Mouse (Mus musculus) hindbrain, embryonic 11.5 days (tissue): ENCODE results near the gene Matk. TPM values are rescaled to one million over a fixed set of nuclear protein-coding genes. Genes with fewer than 3 reads are reported as not detected.

Source experiments
- ATAC-seq: fragments of 200-750 bp; cut with Nextera tagmentation; 2 replicates; pipeline ENCODE4 v1.8.0; 2017; ENCODE audit warnings: mild to moderate bottlenecking, moderate TSS enrichment, moderate library complexity; ENCODE audit not compliant: low FRiP score
- DNase-seq: peaks from one replicate; pipeline ENCODE4 v3.0.0-alpha.2; 2015; ENCODE audit warnings: low spot score
- H3K27ac ChIP-seq: fragments of 300-500 bp; sonication (generic); 2 replicates; pipeline ENCODE4 v1.5.1; 2014; ENCODE audit warnings: mild to moderate bottlenecking, low read depth, low read length
- H3K27me3 ChIP-seq: fragments of 300-500 bp; sonication (generic); 2 replicates; pipeline ENCODE4 v1.6.1; 2014; ENCODE audit warnings: mild to moderate bottlenecking, low read length, moderate library complexity, mixed read lengths; ENCODE audit not compliant: control insufficient read depth, insufficient read depth
- H3K36me3 ChIP-seq: fragments of 300-500 bp; sonication (generic); 2 replicates; pipeline ENCODE4 v1.6.1; 2014; ENCODE audit warnings: mild to moderate bottlenecking, low read length, moderate library complexity, mixed read lengths; ENCODE audit not compliant: control insufficient read depth, insufficient read depth
- H3K4me1 ChIP-seq: fragments of 300-500 bp; sonication (generic); replicated peaks from 2 replicates; pipeline ENCODE4 v1.6.1; 2014; ENCODE audit warnings: low read length, mixed read lengths; ENCODE audit not compliant: control insufficient read depth, insufficient read depth
- H3K4me2 ChIP-seq: fragments of 300-500 bp; sonication (generic); replicated peaks from 2 replicates; pipeline ENCODE4 v1.6.1; 2014; ENCODE audit warnings: mild to moderate bottlenecking, low read depth, low read length
- H3K4me3 ChIP-seq: fragments of 300-500 bp; sonication (generic); 2 replicates; pipeline ENCODE4 v1.5.1; 2014; ENCODE audit warnings: low read depth, low read length
- H3K9ac ChIP-seq: fragments of 300-500 bp; sonication (generic); 2 replicates; pipeline ENCODE4 v1.6.1; 2014; ENCODE audit warnings: low read depth, low read length
- H3K9me3 ChIP-seq: fragments of 300-500 bp; sonication (generic); 2 replicates; pipeline ENCODE4 v1.6.1; 2016; ENCODE audit warnings: low read length; ENCODE audit not compliant: control insufficient read depth
- WGBS: fragments of 180-500 bp; shearing (Covaris S2); extraction: QIAGEN DNeasy Blood & Tissue Kit; methylation state at CpG from one replicate; pipeline ENCODE4 v1.1.7; 2014; 5-methylcytosine and 5-hydroxymethylcytosine counted together
- polyA plus RNA-seq: library from polyadenylated mRNA; unstranded; fragments of >200 nt; fragmentation: Nextera tagmentation; extraction: Ambion mirVana; gene quantifications from 2 replicates; pipeline ENCODE4 v1.2.1, GENCODE M21; 2014

Gene Matk
- polyA plus RNA-seq, 1 experiment from 2014 or later = 3.1 TPM

DNA sequence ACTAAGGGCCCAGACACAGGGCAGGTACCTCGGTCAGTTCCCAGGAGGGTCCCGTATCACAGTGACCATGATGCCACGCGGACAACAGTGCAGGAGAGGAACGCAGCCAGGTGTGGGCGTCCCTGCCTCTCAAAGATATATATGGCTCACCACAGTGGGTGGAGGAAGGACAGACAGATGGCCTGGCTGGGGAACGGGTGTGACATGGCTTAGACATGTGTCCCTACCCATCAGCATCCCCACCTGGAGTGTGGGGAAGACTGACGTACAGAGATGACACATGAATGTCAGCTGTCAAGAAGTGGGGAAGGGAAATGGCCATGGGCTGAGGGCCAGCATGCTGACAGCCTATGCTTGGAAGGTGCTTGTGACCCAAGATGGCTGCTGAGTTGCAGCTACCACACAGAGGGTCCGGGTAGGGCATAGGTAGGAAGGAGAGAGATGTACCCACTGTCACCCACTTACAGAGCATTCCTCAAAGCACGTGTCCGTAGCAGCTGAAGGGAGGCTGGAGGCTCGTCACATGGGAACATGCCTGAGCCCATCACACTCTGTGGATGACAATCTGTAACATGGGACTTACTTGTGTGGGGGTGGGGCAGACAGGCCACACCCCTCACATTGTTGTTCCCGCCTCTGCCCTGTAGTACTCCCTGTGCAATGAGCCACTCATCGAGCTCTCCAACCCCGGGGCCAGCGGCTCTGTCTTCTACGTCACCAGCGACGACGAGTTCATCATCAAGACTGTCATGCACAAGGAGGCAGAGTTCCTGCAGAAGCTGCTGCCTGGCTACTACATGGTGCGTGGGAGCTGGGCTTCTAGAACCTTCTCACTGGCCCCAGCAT lies 54.3 kb downstream of the Matk start:
- Histone ChIP-seq H3K4me2 (no peak overlapping the region), H3K9ac (no peak overlapping the region), H3K4me1 (no peaks in the 10 kb centered on the region), H3K9me3 (no peaks in the 10 kb centered on the region), H3K36me3 (peaks cover 30% of the 10 kb centered on the region), H3K4me3 (no peak overlapping the region), H3K27me3 (no peaks in the 10 kb centered on the region), H3K27ac (no peak overlapping the region)
- 93% methylated on average over 21 of the region's 21 CpGs for WGBS
- no peak for DNase-seq
- no peak for ATAC-seq

DNA sequence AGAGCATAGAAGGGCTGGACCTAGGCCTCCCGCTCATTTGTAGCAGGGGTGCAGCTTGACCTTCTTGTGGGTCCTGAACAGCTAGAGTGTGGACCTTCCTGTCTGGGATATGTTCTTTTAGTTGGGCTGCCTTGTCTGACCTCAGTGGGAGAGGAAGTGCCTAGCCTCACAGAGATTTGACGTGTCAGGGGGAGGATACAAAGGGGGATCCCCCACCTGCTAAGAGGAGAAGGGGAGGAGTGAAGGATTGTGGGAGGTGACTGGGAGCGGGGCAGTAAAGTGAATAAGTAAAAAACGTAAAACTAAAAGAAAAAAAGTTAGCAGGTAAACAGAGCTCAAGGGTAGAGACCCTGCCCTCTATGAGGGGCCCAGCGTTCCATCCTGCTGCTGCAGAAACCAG lies 56.8 kb downstream of the Matk start:
- WGBS = 91% methylated on average over 5 of the region's 5 CpGs
- no peak overlapping the region for H3K4me2 ChIP-seq
- no peaks in the 10 kb centered on the region for H3K9me3 ChIP-seq
- ATAC-seq = no peak
- H3K9ac ChIP-seq = no peak overlapping the region
- no peaks in the 10 kb centered on the region for H3K27me3 ChIP-seq
- H3K27ac ChIP-seq = no peak overlapping the region
- no peaks in the 10 kb centered on the region for H3K4me1 ChIP-seq
- DNase-seq = no peak
- peaks cover 36% of the 10 kb centered on the region for H3K36me3 ChIP-seq
- no peak overlapping the region for H3K4me3 ChIP-seq

Other genes starting within 250 kb of the Matk start
- 6.6 and 7.2 TPM in 2 replicates for gene Gng7, start 238.0 kb upstream of the Matk start, polyA plus RNA-seq
- 3.4 and 5.8 TPM in 2 replicates for gene Diras1, start 227.3 kb upstream of the Matk start, polyA plus RNA-seq
- 9.2 and 11.0 TPM in 2 replicates for gene Slc39a3, start 215.5 kb upstream of the Matk start, polyA plus RNA-seq
- gene Sgta, start 192.8 kb upstream of the Matk start, polyA plus RNA-seq = 200 and 210 TPM in 2 replicates
- gene Thop1, start 182.9 kb upstream of the Matk start, polyA plus RNA-seq = 44.1 and 46.4 TPM in 2 replicates
- gene Creb3l3, start 154.1 kb upstream of the Matk start, polyA plus RNA-seq = 0.23 and 0.49 TPM in 2 replicates
- gene Map2k2, start 147.0 kb upstream of the Matk start, polyA plus RNA-seq = 201 and 203 TPM in 2 replicates
- 6.6 and 7.9 TPM in 2 replicates for gene Zbtb7a, start 117.7 kb upstream of the Matk start, polyA plus RNA-seq
- 52.7 and 54.1 TPM in 2 replicates for gene Pias4, start 85.0 kb upstream of the Matk start, polyA plus RNA-seq
- 380 and 413 TPM in 2 replicates for gene Eef2, start 76.3 kb upstream of the Matk start, polyA plus RNA-seq
- 49.9 and 53.3 TPM in 2 replicates for gene Dapk3, start 69.9 kb upstream of the Matk start, polyA plus RNA-seq
- not detected in 2 replicates for gene 4930442H23Rik, start 69.1 kb upstream of the Matk start, polyA plus RNA-seq
- 0.08 TPM in 1 of 2 replicates, not detected in the other for gene Nmrk2, start 50.9 kb upstream of the Matk start, polyA plus RNA-seq
- 22.8 and 23.8 TPM in 2 replicates for gene Atcay, start 22.1 kb upstream of the Matk start, polyA plus RNA-seq
- 3.4 and 4.3 TPM in 2 replicates for gene Zfr2, start 19.8 kb upstream of the Matk start, polyA plus RNA-seq
- gene Mrpl54, start 14.0 kb downstream of the Matk start, polyA plus RNA-seq = 179 and 182 TPM in 2 replicates
- gene Apba3, start 14.0 kb downstream of the Matk start, polyA plus RNA-seq = 32.1 and 33.5 TPM in 2 replicates
- 3.8 and 3.9 TPM in 2 replicates for gene Tjp3, start 38.6 kb downstream of the Matk start, polyA plus RNA-seq
- gene Pip5k1c, start 40.0 kb downstream of the Matk start, polyA plus RNA-seq = 46.3 and 47.0 TPM in 2 replicates
- 26.0 and 28.9 TPM in 2 replicates for gene Cactin, start 68.2 kb downstream of the Matk start, polyA plus RNA-seq
- gene Tbxa2r, start 75.8 kb downstream of the Matk start, polyA plus RNA-seq = 2.3 TPM in 2 replicates
- not detected in 2 replicates for gene Gipc3, start 90.3 kb downstream of the Matk start, polyA plus RNA-seq
- 90.2 and 100 TPM in 2 replicates for gene Hmg20b, start 97.5 kb downstream of the Matk start, polyA plus RNA-seq
- gene Mfsd12, start 104.6 kb downstream of the Matk start, polyA plus RNA-seq = 3.9 and 4.6 TPM in 2 replicates
- 0.47 TPM in 1 of 2 replicates, not detected in the other for gene 4930404N11Rik, start 112.9 kb downstream of the Matk start, polyA plus RNA-seq
- 83.0 and 92.1 TPM in 2 replicates for gene Fzr1, start 125.6 kb downstream of the Matk start, polyA plus RNA-seq
- gene Dohh, start 131.5 kb downstream of the Matk start, polyA plus RNA-seq = 44.8 and 52.6 TPM in 2 replicates
- gene Gm48551, start 131.5 kb downstream of the Matk start, polyA plus RNA-seq = 2.2 and 3.2 TPM in 2 replicates
- gene Gm48552, start 136.1 kb downstream of the Matk start, polyA plus RNA-seq = 0.49 and 1.0 TPM in 2 replicates
- 2.7 and 4.1 TPM in 2 replicates for gene Smim24, start 140.1 kb downstream of the Matk start, polyA plus RNA-seq
- 10.9 and 11.9 TPM in 2 replicates for gene Nfic, start 202.7 kb downstream of the Matk start, polyA plus RNA-seq
- 12.7 and 13.7 TPM in 2 replicates for gene Celf5, start 229.8 kb downstream of the Matk start, polyA plus RNA-seq
- gene Ncln, start 243.5 kb downstream of the Matk start, polyA plus RNA-seq = 43.5 and 46.9 TPM in 2 replicates
- gene S1pr4, start 247.2 kb downstream of the Matk start, polyA plus RNA-seq = 0.15 and 0.24 TPM in 2 replicates